Mouse (Mus musculus) CH12F3 (cell line): Measurements from ENCODE around the gene Olfr1408.

Source experiments
- in situ Hi-C: fragments of 300-500 bp; cut with MboI; formaldehyde crosslinking; loops from 2 replicates; pipeline ENCODE4 v1.14.3; 2020; ENCODE audit warnings: low sequenced_read_pairs

Olfr1408 gene

GRCm38 (mm10) chr1:173137274-173137673 lies at the start of gene Olfr1408:
Olfr1408 (minus strand) TSS chr1:173137374.
- in situ Hi-C loops: no loop called here

- in situ Hi-C loops: no loop called here
Measured at GRCm38 (mm10) chr1:173174154-173174842, 37.1 kb upstream of the Olfr1408 start.
